Mouse (Mus musculus) mesoderm, embryonic 11.5 days (tissue): ENCODE data around the gene Cel.

Experiments used
- DNase-seq: peaks from one replicate; pipeline ENCODE4 v3.0.0-alpha.2; 2012; ENCODE audit warnings: low read depth, low spot score

Cel gene

DNA sequence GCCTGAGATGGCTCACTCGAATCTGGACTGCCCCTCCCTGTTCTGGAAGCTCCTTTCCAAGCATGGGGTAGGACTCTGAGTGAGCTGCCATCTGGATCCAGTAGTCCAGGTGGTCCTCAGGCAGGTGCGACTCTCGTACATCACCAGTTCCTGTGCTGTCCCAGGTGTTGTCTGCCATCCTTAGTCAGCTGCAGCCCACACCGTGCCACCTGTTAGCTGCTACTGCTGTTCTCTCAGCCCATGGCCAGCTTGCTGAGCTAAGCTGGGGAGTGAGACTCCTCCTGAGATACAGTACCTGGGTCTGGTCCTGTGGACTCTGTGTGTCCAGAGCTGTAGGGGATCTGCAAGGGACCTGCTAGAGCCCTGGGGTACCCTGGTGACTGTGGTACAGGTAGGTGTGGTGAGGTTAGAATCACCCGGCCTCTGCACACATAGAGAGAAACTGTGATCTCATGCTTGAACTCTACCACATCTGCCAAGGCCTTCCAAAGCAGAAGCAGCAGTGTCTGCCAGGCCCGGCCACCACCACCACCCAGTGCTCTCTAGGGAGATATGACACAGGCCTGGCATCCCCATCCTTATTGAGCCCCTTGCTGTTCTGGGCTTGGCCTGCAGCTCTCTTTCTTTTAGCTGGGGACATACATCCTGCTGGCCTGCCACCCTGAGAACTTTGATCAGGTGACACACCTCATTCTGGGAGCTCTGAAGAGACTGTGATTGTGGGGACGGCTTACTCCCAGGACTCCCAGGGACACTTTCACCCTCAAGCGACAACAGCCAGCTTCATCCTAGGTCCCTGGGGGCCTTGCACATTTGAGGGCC, 25.0 kb downstream of the Cel start:
- no peak for DNase-seq

DNA sequence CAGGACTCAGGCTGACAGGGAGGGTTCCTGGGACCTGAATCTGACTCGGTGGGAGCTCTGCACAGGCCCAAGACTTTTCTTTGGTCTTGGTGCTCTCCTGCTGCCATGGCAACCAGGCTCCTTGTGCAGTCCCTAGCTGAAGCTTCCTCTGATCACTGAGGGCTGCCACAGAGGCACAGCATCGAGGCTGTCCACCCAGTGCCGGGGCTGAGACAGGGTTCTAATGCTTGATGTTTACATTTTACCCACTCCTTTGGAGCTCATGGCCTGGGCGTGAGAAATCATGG, 25.6 kb downstream of the Cel start:
- DNase-seq = no peak

DNA sequence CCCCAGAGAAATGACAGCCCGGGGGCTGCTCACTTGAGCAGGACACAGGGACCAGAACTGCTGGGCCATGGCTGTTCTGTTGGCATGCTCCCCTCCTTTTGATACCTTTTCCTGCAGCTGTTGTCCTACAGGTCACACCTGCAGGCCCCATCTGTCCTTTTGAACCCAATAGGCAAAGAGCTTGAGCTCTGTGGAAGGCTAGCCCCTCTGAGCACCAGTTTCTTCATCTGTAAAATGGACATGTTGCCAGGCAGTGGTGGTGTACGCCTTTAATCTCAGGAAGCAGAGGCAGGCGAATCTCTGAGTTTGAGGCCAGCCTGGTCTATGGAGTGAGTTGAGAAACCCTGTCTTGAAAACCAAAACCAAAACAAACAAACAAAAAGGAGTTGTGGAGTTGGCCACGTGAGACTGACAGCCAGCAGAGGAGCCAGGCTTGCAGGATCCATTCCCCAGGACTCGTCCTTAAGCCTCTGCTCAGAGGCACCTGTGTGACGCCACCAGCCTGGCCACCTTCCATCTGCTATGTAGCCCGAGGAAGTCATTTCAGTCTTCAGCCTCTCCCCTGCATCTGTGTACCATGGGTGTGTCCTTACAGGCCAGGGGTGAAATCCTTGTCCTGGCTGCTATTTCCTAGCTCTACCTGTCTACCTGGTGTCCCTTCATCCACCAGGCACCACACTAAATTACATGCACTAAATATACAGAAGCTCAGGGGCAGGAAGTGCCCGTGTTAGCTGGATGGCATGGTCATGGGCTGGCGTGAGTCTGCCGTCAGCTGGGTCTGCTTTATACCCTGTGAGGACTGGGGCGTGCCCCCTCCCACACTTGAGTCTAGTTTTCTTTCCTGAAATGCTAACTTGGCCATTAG, 26.2 kb downstream of the Cel start:
- DNase-seq = no peak

DNA sequence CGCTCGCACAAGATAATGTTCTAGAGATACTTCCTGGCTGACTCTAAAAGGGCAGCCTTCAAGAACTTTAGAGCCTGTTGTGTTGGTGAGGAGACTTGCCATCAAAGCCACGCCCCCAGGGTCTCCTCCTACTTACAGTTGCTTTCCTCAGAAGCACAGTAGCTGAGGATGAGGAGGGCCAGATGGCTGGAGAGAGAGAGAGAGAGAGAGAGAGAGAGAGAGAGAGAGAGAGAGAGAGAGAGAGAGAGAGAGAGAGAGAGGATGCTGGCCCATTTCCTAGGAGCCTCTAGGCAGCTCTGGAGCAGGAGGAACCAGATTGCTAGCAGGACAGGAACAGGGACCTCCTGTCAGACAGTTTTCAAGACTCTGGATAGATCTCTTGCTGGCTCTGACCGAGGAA, 27.0 kb downstream of the Cel start:
- DNase-seq = no peak

DNA sequence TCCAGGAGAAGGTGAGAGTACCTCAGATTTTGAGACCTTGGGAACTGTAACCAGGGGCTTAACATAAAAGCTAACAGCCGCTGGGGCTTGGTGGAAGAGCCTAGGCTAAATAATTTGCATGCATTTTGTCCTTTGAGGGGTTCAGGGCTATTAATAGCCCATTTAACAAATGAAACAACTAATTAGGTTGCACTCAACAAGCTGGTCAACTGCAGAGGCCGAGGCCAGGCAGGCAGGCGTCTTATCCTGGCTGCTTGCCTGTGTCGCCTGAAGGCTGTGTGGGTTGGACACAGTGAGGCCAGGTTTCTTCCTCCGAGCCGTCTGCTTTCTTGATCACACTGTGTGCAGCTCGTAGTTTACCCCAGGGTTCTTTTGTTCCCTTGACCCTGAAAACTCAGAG, 27.6 kb downstream of the Cel start:
- DNase-seq = no peak

DNA sequence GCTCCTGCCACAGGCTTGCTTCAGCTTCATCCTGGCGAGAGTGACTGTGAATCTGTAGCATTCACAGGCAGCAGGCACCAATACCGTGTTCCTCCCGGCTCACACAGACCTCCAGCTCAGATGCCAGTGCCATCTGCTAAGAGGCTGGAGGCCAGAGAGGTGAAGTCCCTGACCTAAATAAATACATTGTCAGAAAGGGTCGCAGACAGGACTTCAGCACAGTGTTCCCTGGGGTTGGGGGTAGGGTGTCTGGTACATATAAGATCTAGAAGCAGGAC, 28.0 kb downstream of the Cel start:
- DNase-seq = peak; percentile 38

DNA sequence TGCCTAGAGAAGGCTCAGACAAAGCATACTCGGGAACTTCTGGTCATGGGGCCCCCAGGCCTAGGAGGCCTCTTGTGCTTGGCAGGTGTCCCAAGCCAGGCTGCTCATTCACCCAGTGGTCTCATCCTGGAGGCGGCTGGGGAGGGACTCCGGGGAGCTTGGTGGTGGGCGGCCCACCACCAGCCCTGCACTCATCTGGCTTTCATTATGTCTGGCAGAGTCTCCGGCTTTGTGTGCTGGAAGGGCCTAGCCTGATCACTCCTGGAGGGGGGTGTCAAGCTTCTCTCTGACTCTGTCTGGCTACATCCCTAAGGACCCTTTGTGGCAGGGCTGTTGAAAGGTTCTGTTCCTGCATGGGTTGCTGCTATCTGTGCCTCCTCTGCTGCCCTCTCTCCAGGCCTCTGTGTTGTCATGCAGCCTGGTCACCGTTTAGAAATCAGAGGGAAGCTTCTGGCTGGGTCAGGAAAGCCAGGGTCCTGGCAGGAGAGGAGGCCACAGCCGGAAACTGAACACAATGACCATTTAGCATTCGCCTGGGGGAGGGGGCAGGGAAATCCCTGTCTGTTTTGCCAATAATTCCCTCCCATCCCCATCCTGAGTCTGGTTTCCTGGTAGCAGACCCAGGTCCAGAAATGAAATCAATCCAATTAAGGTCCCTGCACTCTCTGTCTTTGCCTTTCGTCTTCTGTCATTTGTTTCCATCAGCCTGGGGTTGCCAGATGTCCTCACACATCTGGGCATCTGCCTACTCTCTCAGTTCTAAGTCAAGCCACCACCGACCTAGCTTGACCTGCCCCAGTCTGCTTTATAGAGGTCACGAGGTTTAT, 28.6 kb downstream of the Cel start:
- peak; percentile 59 for DNase-seq

DNA sequence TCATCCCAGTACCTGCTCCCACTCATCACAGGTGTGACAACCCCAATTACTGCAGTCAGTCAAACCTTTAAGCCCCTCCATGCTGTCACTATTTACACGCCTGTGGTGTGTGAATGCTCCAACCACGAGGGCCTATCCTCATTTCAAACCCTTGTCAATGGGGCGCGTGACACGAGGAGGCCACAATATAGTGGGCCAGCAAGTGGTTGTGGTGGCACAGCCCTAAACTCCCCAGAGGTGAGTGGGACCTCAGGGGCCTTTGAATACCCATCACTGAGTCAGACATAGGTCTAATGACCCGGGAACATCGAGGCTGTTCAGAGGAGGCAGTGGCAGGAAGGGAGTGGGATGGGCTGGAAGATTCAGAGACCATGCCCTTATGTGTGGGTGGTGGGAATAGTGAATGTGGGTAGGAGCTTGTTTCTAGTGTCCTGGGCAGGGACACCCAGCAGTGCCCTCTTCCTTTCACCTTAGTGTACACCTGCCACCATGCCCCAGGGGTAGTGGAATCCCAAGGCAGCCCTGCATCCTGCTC, 29.2 kb downstream of the Cel start:
- DNase-seq = no peak

DNA sequence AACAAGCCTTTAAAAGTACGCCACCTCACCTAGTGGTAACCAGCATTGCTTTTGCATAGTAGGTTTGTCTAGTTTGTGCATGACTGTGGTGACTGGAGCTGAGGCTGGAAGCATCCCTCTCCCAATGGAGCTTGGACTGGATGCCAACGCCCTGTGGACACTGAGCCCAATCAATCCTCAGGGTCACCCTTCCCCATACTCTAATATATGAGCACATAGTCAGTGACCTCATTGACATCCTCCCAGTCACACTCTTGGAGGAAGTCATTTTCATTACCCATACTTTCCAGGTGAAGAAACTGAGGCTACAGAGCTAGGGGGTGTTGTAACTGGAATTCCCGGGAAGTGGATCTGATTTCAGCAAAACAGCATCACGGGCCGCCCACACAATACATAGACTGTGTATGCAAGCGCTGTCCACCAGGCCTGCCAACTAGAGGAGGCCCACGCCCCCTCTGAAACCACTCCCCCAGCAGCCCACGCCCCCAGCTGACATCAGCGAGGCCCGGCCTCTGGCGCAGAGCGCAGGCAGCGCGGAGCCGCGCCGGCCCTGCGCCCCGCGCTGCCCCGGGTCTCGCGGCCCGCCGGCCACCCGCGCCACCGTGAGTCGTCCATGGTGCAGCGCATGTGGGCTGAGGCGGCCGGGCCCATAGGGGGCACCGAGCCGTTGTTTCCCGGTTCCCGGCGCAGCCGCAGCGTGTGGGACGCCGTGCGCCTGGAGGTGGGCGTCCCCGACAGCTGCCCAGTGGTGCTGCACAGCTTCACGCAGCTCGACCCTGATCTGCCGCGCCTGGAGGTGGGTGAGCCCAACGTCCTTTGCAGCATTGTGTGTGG, 30.0 kb downstream of the Cel start:
- DNase-seq = peak; percentile 90

DNA sequence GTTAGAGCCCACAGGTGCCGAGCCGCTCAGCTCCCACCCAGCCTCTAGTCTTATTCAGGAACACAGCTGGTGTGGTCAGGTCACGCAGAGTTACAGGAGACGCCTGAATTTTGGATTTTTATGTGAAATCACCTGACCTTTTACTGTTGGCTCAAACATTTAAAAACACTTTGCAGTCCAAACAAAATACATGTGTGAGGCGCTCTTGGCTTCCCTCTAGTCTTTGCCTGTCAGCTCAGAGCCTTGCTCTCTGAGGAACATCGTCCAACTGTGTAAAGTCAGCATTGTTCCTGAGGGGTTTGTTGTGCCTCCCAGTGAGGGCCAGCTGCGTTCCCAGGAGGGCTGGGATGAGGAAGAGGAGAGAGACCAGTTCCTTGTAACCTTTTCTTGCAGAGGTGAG, 32.9 kb downstream of the Cel start:
- DNase-seq = no peak

DNA sequence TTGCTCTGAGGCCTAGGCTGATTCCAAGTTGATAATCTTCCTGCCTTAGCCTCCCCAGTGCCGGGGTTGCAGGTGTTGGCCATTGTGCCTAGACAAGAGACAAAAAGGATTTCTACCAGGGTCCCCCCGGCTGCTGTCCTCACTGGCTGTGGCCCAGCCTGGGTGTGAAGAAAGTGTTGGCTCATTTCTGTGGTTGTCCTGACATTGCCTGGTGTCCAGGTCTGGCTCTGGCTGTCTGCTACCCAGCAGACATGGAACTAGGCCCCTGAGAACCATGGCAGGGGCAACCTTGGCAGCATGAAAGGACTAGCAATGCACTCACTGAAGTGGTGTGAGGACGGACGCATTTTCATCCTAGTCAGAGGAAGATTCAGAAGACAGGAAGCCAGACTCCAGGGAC, 33.3 kb downstream of the Cel start:
- DNase-seq = no peak

DNA sequence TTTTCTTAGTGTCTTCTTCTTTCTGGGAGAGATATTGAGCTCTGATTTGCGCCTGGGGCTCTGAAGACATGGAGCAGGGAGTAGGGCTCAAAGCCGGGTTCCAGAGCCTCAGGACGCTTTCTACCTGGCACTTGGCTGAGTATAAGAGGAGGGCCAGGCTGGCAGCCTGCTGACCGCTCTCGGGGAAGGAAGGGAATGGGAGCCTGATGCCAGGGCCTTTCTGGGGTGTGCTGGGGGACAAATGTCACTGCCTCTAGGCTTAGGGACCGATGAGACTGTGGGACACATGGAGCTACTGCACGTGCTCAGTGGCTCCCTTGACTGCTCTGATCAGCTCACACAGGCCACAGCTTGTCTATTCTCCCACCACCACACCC, 34.9 kb downstream of the Cel start:
- no peak for DNase-seq

DNA sequence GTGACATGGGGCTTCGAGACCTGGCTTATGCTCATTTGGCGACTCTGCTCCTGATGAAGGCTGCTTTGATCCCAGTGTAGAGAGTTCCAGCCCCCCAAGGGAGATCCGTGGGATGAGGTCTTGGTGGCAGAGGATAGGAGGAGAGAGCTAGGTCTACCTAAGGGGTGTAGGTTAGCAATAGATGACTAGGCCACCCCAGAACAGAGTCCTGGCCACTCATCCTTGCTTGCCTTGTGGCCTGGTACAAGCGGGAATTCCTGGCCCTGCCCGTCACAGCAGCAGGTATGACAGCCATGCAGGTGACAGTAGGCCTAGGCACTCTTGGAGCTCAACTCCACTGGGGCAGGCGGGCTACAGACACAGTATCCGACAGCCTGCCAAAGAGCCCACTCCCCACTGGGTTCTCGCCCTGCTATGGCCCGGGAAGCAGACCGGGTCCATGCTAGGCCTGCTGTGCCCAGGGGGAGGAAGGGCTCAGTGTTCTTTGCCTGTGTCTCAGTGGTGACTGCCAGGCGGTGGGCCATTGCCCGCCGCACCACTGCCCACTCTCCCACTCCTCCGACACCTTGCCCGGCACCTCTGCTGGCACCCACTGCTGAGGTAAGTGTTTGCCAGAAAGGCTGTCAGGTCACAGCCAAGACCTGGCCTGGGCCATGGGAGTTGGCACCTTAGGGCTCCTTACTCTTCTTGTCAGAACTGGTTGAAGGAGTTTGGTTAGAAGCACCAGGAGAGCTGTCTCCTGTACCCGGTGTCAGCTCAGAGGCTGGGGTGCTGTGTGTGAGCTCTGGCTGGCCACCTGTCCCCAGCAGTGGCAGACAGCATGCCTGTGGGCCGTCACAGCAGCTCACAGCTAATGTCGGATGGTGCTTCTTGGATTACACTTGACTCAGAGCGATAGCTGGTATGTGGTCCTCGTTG, 35.5 kb downstream of the Cel start:
- DNase-seq = no peak

DNA sequence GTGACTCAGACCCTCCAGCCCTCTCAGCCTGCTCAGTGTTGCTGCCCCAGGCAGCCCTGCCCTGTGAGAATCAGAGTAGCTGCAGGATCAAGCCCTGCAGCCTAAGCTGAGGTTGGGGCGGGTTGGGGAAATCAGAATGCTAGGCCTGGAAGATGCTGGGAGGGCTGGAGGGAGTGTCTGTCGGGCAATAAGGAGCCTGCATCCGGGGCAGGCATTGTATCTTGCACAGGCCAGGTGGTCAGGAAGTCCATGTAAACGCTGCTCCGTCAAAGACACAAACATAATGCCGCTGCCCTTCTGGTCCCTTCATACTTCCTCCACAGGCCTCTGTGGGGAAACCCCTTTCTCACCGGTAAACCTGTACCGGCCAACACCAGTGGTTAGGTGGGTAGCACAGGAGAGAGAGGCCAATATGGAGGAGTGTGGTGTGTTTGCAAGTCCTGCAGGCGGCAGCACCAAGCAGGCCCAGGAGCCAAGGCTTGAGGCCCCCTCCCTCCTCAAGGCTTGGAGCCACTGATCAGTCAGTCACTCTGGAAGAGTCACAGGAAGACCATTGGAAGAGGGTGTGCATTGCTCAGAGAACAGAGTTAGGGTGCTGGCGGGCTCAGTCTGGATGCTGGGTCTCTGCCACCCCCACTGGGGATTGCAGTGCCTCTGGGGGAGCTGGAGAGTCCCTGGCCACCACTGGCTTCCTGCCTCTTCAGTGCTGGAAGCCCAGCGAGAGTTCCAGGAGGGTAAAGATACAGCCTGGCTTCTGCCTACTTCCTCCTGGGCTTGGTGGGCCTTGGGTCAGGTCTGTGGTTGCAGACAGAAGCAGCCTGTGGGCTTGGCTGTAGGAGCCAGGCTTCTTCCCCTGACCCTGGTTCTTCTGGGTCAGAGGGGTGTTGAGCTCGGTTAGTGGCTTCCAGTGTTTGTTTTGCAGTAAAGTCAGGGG, 37.0 kb downstream of the Cel start:
- DNase-seq = no peak

DNA sequence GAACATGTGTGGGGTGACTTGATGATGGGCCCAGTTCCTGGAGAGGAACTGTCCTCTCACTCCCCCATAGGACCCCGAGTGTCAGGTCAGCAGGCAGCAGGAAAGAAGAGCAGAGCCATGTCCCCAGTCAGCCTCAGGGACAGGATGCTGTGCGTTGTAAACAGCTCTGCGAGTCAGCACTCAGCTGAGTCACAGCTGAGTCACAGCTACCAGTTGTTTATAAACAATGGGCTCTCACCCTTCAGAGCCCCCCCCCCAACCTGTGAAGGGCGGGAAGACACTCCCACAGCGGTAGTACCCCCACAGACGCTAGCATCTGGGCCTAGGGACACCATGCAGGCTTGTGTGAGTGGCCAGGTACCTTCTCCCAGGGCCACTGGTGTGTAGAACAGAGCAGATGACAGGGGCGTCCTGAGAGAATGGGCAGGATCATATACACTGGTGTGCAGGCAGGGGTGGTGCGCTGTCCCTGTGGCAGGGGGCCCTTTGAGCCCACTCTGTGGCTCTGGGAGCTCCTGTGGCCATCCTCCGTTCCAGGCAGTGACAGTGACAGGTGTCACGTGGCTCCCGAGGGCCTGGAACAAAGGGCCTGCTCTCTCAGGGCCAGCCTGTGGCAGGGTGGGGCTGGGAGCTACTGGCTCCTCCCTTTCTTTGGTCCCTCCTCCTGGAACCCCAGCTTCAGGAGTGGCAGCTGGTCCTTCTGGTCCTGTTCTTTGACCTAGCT, 37.8 kb downstream of the Cel start:
- DNase-seq = peak; percentile 72

DNA sequence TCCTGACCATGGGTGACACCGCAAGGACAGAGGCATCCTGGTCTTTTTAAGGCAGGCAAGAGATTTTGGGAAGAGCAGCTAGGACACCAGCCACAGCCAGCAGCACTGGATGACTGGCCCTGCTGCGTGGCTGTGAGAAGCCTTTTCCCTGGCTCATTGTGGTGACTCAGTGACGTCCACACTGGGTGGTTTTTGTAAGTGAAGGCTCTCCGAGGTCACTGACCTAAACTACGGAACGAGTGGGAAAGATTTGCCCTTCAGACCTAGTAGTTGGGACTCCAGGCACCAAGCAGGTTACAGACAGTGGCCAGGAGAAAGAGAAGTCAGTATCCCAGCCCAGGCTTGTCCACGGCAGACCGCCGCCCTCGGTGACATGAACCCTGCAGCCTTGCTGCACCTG, 38.8 kb downstream of the Cel start:
- no peak for DNase-seq

DNA sequence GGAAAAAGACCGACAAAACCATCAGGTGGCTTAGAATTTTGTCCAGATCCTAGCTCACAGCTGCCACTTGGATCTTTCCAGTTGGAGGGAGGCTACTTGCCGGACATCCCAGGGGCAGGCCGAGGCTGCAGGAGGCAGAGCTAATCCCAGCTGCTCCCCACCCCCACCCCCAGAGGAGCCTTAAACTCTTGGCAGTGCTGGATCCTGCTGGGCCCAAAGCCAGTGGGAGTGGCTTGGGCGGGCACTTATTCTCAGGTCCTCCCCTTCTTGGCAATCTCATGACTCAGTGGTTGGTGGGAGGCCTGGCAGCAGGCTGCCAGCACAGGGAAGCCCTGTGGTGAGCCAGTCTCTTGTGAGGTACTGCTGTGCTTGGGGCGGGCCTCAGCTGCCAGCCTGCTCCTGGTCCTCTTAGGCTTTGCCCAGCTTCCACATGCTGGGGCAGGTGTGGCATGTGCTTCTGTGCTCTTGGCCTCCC, 39.5 kb downstream of the Cel start:
- DNase-seq = peak; percentile 49

DNA sequence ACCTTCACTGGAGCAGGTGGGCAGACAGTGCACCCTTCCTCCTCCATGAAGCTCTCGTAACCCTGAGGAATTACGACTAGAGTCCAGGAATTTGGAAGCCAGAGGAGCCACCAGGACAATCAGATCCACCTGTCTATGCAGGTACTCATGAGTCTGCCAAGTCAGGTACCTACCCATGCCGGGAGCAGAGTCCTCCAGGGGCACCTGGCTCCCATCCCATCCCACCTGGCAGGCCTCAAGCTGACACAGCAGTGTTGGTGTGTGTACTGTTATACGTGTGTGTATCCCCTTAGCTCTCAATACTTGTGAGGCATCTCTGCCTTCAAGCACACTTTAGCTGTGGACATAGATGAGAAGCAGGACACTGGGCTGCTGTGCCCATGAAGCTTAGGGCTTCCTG, 41.0 kb downstream of the Cel start:
- no peak for DNase-seq
